ENCODE assay signal across 8 mouse cellular contexts in genomic region chr7:19270509-19271237, GRCm38 (mm10). TPM values are rescaled to one million over a fixed set of nuclear protein-coding genes. Genes with fewer than 3 reads are reported as not detected.
A peak's percentile ranks its signal among the peaks of the same experiment; 100 is the strongest.
DNase-seq lines count a peak whose midpoint lies in the region; ATAC-seq and TF ChIP-seq lines count a peak whose summit lies in the region.

No protein-coding gene starts in this region.

- H3K4me2 ChIP-seq in forebrain, embryonic 15.5 days (replicated peaks): peak overlapping the region; percentile 92
- peak overlapping the region; percentile 85 for H3K4me2 ChIP-seq in neural tube, embryonic 11.5 days (ENCODE audit: low read depth)

- H3K9ac ChIP-seq in ES-Bruce4 (ENCODE audit: low read depth, poor library complexity, severe bottlenecking): peak overlapping the region; percentile 95
- peak overlapping the region; percentile 91 for H3K9ac ChIP-seq in forebrain, embryonic 15.5 days (replicated peaks)
- peak overlapping the region; percentile 82 for H3K9ac ChIP-seq in neural tube, embryonic 11.5 days (ENCODE audit: low read length)

- TF ChIP-seq EP300 in ES-Bruce4 (IDR thresholded peaks at IDR 0.05; ENCODE audit: insufficient read depth, low read depth, low read length): 0 out of 2 replicates have a peak, but pooled peaks have one; percentile 44

- peak overlapping the region; percentile 92 for H3K4me3 ChIP-seq in ES-Bruce4 (ENCODE audit: low read depth, low read length)
- peak overlapping the region; percentile 98 for H3K4me3 ChIP-seq in forebrain, embryonic 15.5 days
- H3K4me3 ChIP-seq in limb, embryonic 10.5 days: peak overlapping the region; percentile 94
- H3K4me3 ChIP-seq in neural tube, embryonic 11.5 days (ENCODE audit: low read depth, low read length): peak overlapping the region; percentile 98

- peaks cover 8% of the 10 kb centered on the region for H3K4me1 ChIP-seq in ES-Bruce4 (ENCODE audit: control insufficient read depth, insufficient read depth, low read length)
- H3K4me1 ChIP-seq in forebrain, embryonic 15.5 days: peaks cover 29% of the 10 kb centered on the region
- H3K4me1 ChIP-seq in limb, embryonic 10.5 days: peaks cover 54% of the 10 kb centered on the region
- peaks cover 17% of the 10 kb centered on the region for H3K4me1 ChIP-seq in neural tube, embryonic 11.5 days (ENCODE audit: control insufficient read depth, insufficient read depth, low read length)

- no peak for TF ChIP-seq POLR2A in ES-Bruce4 (IDR thresholded peaks at IDR 0.05; ENCODE audit: insufficient read depth, low read length)

- ATAC-seq in forebrain, embryonic 15.5 days (replicated peaks): no peak
- ATAC-seq in neural tube, embryonic 11.5 days (ENCODE audit: insufficient read depth, low FRiP score, low TSS enrichment): no peak

- H3K36me3 ChIP-seq in ES-Bruce4 (ENCODE audit: control insufficient read depth, insufficient read depth, low read length, poor library complexity, severe bottlenecking): no peaks in the 10 kb centered on the region
- no peaks in the 10 kb centered on the region for H3K36me3 ChIP-seq in forebrain, embryonic 15.5 days
- peaks cover 28% of the 10 kb centered on the region for H3K36me3 ChIP-seq in limb, embryonic 10.5 days
- no peaks in the 10 kb centered on the region for H3K36me3 ChIP-seq in neural tube, embryonic 11.5 days (ENCODE audit: control insufficient read depth, insufficient read depth, low read length)

- 0% methylated on average over 18 of the region's 21 CpGs for WGBS in forebrain, embryonic 15.5 days
- 0% methylated on average over 21 of the region's 21 CpGs for WGBS in limb, embryonic 10.5 days
- WGBS in neural tube, embryonic 11.5 days: under 1% methylated on average over 19 of the region's 21 CpGs

- H3K27me3 ChIP-seq in ES-Bruce4 (ENCODE audit: control insufficient read depth, insufficient read depth, low read length, poor library complexity, severe bottlenecking): no peaks in the 10 kb centered on the region
- H3K27me3 ChIP-seq in forebrain, embryonic 15.5 days: no peaks in the 10 kb centered on the region
- no peaks in the 10 kb centered on the region for H3K27me3 ChIP-seq in limb, embryonic 10.5 days (ENCODE audit: low read depth, poor library complexity, severe bottlenecking)
- no peaks in the 10 kb centered on the region for H3K27me3 ChIP-seq in neural tube, embryonic 11.5 days (ENCODE audit: control insufficient read depth, insufficient read depth, low read length)

- DNase-seq in cerebellum, postnatal 10 days: peak; percentile 28 to 47
- DNase-seq in cerebellum, adult 9-10 months: no peak
- DNase-seq in limb, embryonic 10.5 days (ENCODE audit: low spot score): peak; percentile 67
- DNase-seq in neural tube, embryonic 11.5 days (ENCODE audit: low spot score): no peak
- no peak for DNase-seq in frontal cortex, postnatal 25 days (ENCODE audit: low spot score in 2 of 2)
- DNase-seq in urinary bladder, postnatal 14 days (ENCODE audit: low spot score): no peak

- H3K9me3 ChIP-seq in ES-Bruce4 (replicated peaks; ENCODE audit: control insufficient read depth, insufficient read depth, low read length, poor library complexity, severe bottlenecking): no peaks in the 10 kb centered on the region
- H3K9me3 ChIP-seq in forebrain, embryonic 15.5 days: no peaks in the 10 kb centered on the region
- H3K9me3 ChIP-seq in limb, embryonic 10.5 days (replicated peaks): no peaks in the 10 kb centered on the region
- no peaks in the 10 kb centered on the region for H3K9me3 ChIP-seq in neural tube, embryonic 11.5 days (ENCODE audit: control insufficient read depth, low read length)

- TF ChIP-seq CTCF in ES-Bruce4 (IDR thresholded peaks at IDR 0.05; ENCODE audit: low read depth, low read length): no peak

- peak overlapping the region; percentile 97 for H3K27ac ChIP-seq in ES-Bruce4 (ENCODE audit: insufficient read depth, low read length)
- H3K27ac ChIP-seq in forebrain, embryonic 15.5 days (replicated peaks): peak overlapping the region; percentile 91
- peak overlapping the region; percentile 95 for H3K27ac ChIP-seq in limb, embryonic 10.5 days
- H3K27ac ChIP-seq in neural tube, embryonic 11.5 days (ENCODE audit: low read depth, low read length): peak overlapping the region; percentile 58

RNA-seq across cellular contexts. Expression of gene Vasp, which starts 0.9 kb away (rescaled TPM):
- 75.7 and 90.0 TPM in 2 replicates for polyA plus RNA-seq in ES-Bruce4 (2011; ENCODE audit: insufficient read depth, insufficient read length, low read depth, missing spikeins)
- 37.6 and 39.5 TPM in 2 replicates for polyA plus RNA-seq in forebrain, embryonic 15.5 days (2015; fragmentation: Nextera tagmentation; extraction: Ambion mirVana)
- 68.1 and 75.7 TPM in 2 replicates for polyA plus RNA-seq in limb, embryonic 10.5 days (2016; fragmentation: Nextera tagmentation; extraction: Ambion mirVana)
- 54.6 and 57.6 TPM in 2 replicates for polyA plus RNA-seq in neural tube, embryonic 11.5 days (2014; fragmentation: Nextera tagmentation; extraction: Ambion mirVana)

RNA-seq across cellular contexts. Expression of gene Ppm1n, which starts 9.2 kb away (rescaled TPM):
- polyA plus RNA-seq in ES-Bruce4 (2011; ENCODE audit: insufficient read depth, insufficient read length, low read depth, missing spikeins): 5.7 and 6.1 TPM in 2 replicates
- polyA plus RNA-seq in forebrain, embryonic 15.5 days (2015; fragmentation: Nextera tagmentation; extraction: Ambion mirVana): 0.19 and 0.31 TPM in 2 replicates
- polyA plus RNA-seq in limb, embryonic 10.5 days (2016; fragmentation: Nextera tagmentation; extraction: Ambion mirVana): 0.16 and 0.39 TPM in 2 replicates
- polyA plus RNA-seq in neural tube, embryonic 11.5 days (2014; fragmentation: Nextera tagmentation; extraction: Ambion mirVana): not detected in 2 replicates

RNA-seq across cellular contexts. Expression of gene Rtn2, which starts 11.8 kb away (rescaled TPM):
- polyA plus RNA-seq in ES-Bruce4 (2011; ENCODE audit: insufficient read depth, insufficient read length, low read depth, missing spikeins): 14.3 and 15.3 TPM in 2 replicates
- 123 and 127 TPM in 2 replicates for polyA plus RNA-seq in forebrain, embryonic 15.5 days (2015; fragmentation: Nextera tagmentation; extraction: Ambion mirVana)
- 5.5 and 5.6 TPM in 2 replicates for polyA plus RNA-seq in limb, embryonic 10.5 days (2016; fragmentation: Nextera tagmentation; extraction: Ambion mirVana)
- polyA plus RNA-seq in neural tube, embryonic 11.5 days (2014; fragmentation: Nextera tagmentation; extraction: Ambion mirVana): 58.2 and 60.2 TPM in 2 replicates

RNA-seq across cellular contexts. Expression of gene Fosb, which starts 39.2 kb away (rescaled TPM):
- polyA plus RNA-seq in ES-Bruce4 (2011; ENCODE audit: insufficient read depth, insufficient read length, low read depth, missing spikeins): 0.68 and 1.1 TPM in 2 replicates
- polyA plus RNA-seq in forebrain, embryonic 15.5 days (2015; fragmentation: Nextera tagmentation; extraction: Ambion mirVana): 0.11 TPM in 2 replicates
- 0.04 and 0.11 TPM in 2 replicates for polyA plus RNA-seq in limb, embryonic 10.5 days (2016; fragmentation: Nextera tagmentation; extraction: Ambion mirVana)
- 0.07 TPM in 1 of 2 replicates, not detected in the other for polyA plus RNA-seq in neural tube, embryonic 11.5 days (2014; fragmentation: Nextera tagmentation; extraction: Ambion mirVana)

RNA-seq across cellular contexts. Expression of gene Opa3, which starts 42.5 kb away (rescaled TPM):
- 22.3 and 24.8 TPM in 2 replicates for polyA plus RNA-seq in ES-Bruce4 (2011; ENCODE audit: insufficient read depth, insufficient read length, low read depth, missing spikeins)
- polyA plus RNA-seq in forebrain, embryonic 15.5 days (2015; fragmentation: Nextera tagmentation; extraction: Ambion mirVana): 40.6 and 44.5 TPM in 2 replicates
- 45.7 and 48.7 TPM in 2 replicates for polyA plus RNA-seq in limb, embryonic 10.5 days (2016; fragmentation: Nextera tagmentation; extraction: Ambion mirVana)
- 43.7 and 45.9 TPM in 2 replicates for polyA plus RNA-seq in neural tube, embryonic 11.5 days (2014; fragmentation: Nextera tagmentation; extraction: Ambion mirVana)

Comparison
In these comparisons a context has a peak if more than half of its experiments do, and no peak if none do; other contexts are left out.
1. DNase-seq: peak in cerebellum, postnatal 10 days (2 of 2) and limb, embryonic 10.5 days (single experiment); none in cerebellum, adult 9-10 months (single experiment), neural tube, embryonic 11.5 days (single experiment), frontal cortex, postnatal 25 days (0 of 2) and urinary bladder, postnatal 14 days (single experiment).
2. Peak in every context shown above with its lines, with median percentiles within 50 percentile points of each other: H3K27ac ChIP-seq, H3K4me3 ChIP-seq and H3K9ac ChIP-seq.